Mouse (Mus musculus) cerebellum, adult 8-10 months (tissue): Measurements from ENCODE around the gene Rnf141.

Experiments
- DNase-seq: peaks from one replicate; pipeline ENCODE4 v3.0.0; 2022

The Rnf141 gene

GRCm38 (mm10) chr7:110843916-110844874 lies at the start of gene Rnf141:
TSS of gene Rnf141 (minus strand) at chr7:110844457.
- DNase-seq, result peak; percentile 88

- DNase-seq, result no peak
Observed at GRCm38 (mm10) chr7:110891501-110891986, 47.3 kb upstream of the Rnf141 start.

GRCm38 (mm10) chr7:110881746-110882333 lies 37.6 kb upstream of the Rnf141 start:
- DNase-seq, result no peak

- no peak for DNase-seq
Observed at GRCm38 (mm10) chr7:110878028-110878427, 33.8 kb upstream of the Rnf141 start.

GRCm38 (mm10) chr7:110876965-110877364 lies 32.7 kb upstream of the Rnf141 start:
- no peak for DNase-seq

- no peak for DNase-seq
Observed at GRCm38 (mm10) chr7:110868807-110869206, 24.6 kb upstream of the Rnf141 start.

- DNase-seq, result no peak
Observed at GRCm38 (mm10) chr7:110867116-110867515, 22.9 kb upstream of the Rnf141 start.

- no peak for DNase-seq
Observed at GRCm38 (mm10) chr7:110866021-110866420, 21.8 kb upstream of the Rnf141 start.

- no peak for DNase-seq
Observed at GRCm38 (mm10) chr7:110865570-110865969, 21.3 kb upstream of the Rnf141 start.

GRCm38 (mm10) chr7:110865038-110865437 lies 20.8 kb upstream of the Rnf141 start:
- no peak for DNase-seq

GRCm38 (mm10) chr7:110862751-110863289 lies 18.6 kb upstream of the Rnf141 start, which contains the start of gene Lyve1:
TSS of gene Lyve1 (minus strand) at chr7:110863239.
- DNase-seq, result no peak

- DNase-seq, result no peak
Observed at GRCm38 (mm10) chr7:110860129-110860528, 15.9 kb upstream of the Rnf141 start.

- no peak for DNase-seq
Observed at GRCm38 (mm10) chr7:110855604-110856003, 11.3 kb upstream of the Rnf141 start.

GRCm38 (mm10) chr7:110854927-110855546 lies 10.8 kb upstream of the Rnf141 start:
- no peak for DNase-seq

- no peak for DNase-seq
Observed at GRCm38 (mm10) chr7:110854519-110854918, 10.3 kb upstream of the Rnf141 start.

GRCm38 (mm10) chr7:110853611-110854010 lies 9.4 kb upstream of the Rnf141 start:
- DNase-seq, result no peak

- no peak for DNase-seq
Observed at GRCm38 (mm10) chr7:110851541-110852203, 7.4 kb upstream of the Rnf141 start.

- DNase-seq, result no peak
Observed at GRCm38 (mm10) chr7:110848371-110848770, 4.1 kb upstream of the Rnf141 start.

GRCm38 (mm10) chr7:110847321-110847720 lies 3.1 kb upstream of the Rnf141 start:
- no peak for DNase-seq

GRCm38 (mm10) chr7:110840332-110840731 lies 3.9 kb downstream of the Rnf141 start:
- DNase-seq, result no peak

GRCm38 (mm10) chr7:110834522-110834921 lies 9.7 kb downstream of the Rnf141 start:
- DNase-seq, result no peak

- no peak for DNase-seq
Observed at GRCm38 (mm10) chr7:110834018-110834417, 10.2 kb downstream of the Rnf141 start.

- no peak for DNase-seq
Observed at GRCm38 (mm10) chr7:110833024-110833423, 11.2 kb downstream of the Rnf141 start.
